Mouse (Mus musculus) small intestine, adult 2 months (tissue): Measurements from ENCODE around the gene Fam186b. TPM values are rescaled to one million over a fixed set of nuclear protein-coding genes. Genes with fewer than 3 reads are reported as not detected.

Source experiments
- H3K27ac ChIP-seq: fragments of 200-500 bp; 2 replicates; pipeline ENCODE4 v1.5.1; 2012; ENCODE audit warnings: low read depth, low read length, control low read depth, inconsistent platforms; ENCODE audit not compliant: insufficient read depth
- H3K27me3 ChIP-seq: fragments of 200-500 bp; 2 replicates; pipeline ENCODE4 v1.6.1; 2012; ENCODE audit warnings: mild to moderate bottlenecking, moderate library complexity, low read length, inconsistent platforms; ENCODE audit not compliant: control insufficient read depth, insufficient read depth
- H3K36me3 ChIP-seq: fragments of 200-500 bp; 2 replicates; pipeline ENCODE4 v1.6.1; 2012; ENCODE audit warnings: mild to moderate bottlenecking, low read length, control low read depth, inconsistent platforms; ENCODE audit not compliant: control insufficient read depth, insufficient read depth
- H3K4me1 ChIP-seq: fragments of 200-500 bp; 2 replicates; pipeline ENCODE4 v1.6.1; 2012; ENCODE audit warnings: low read length, inconsistent platforms, mixed read lengths; ENCODE audit not compliant: control insufficient read depth, insufficient read depth, insufficient read length
- H3K4me3 ChIP-seq: fragments of 200-500 bp; 2 replicates; pipeline ENCODE4 v1.5.1; 2012; ENCODE audit warnings: low read depth, mild to moderate bottlenecking, control low read depth, inconsistent platforms, low read length, moderate library complexity
- CTCF ChIP-seq: fragments of 200-500 bp; IDR thresholded peaks from 2 replicates; pipeline ENCODE4 v1.5.1; 2012; ENCODE audit warnings: low read depth, mild to moderate bottlenecking, control low read depth, inconsistent platforms, low read length, moderate library complexity, mixed read lengths; ENCODE audit not compliant: insufficient replicate concordance, insufficient read length; ENCODE audit errors: extremely low read depth
- POLR2A ChIP-seq: fragments of 200-500 bp; IDR thresholded peaks from 2 replicates; pipeline ENCODE4 v1.6.1; 2012; ENCODE audit warnings: low read depth, mild to moderate bottlenecking, control low read depth, inconsistent platforms, low read length, moderate library complexity
- WGBS: fragments of 180-500 bp; shearing (Covaris S2); methylation state at CpG from one replicate; pipeline ENCODE4 v1.1.7; 2018; 5-methylcytosine and 5-hydroxymethylcytosine counted together
- polyA plus RNA-seq: library from polyadenylated mRNA; depleted of rRNA; stranded (reverse); fragments of >200 nt; gene quantifications from 2 replicates; pipeline ENCODE4 v1.2.3, GENCODE M21; 2012; rRNA removed

The Fam186b gene
- polyA plus RNA-seq, 1 experiment, result not detected

- Histone ChIP-seq H3K36me3 (no peaks in the 10 kb centered on the region), H3K4me3 (peak overlapping the region; percentile 61; the same call in 1 of the 2 replicates), H3K27ac (no peak overlapping the region), H3K4me1 (peaks cover 17% of the 10 kb centered on the region), H3K27me3 (peaks cover 69% of the 10 kb centered on the region)
- WGBS, result 5% methylated on average over 22 of the region's 22 CpGs
- TF ChIP-seq CTCF (no peak), POLR2A (no peak)
Measured at GRCm38 (mm10) chr15:99225081-99225810, 70.4 kb downstream of the Fam186b start.

- Histone ChIP-seq H3K4me1 (peaks cover 17% of the 10 kb centered on the region), H3K36me3 (no peaks in the 10 kb centered on the region), H3K27ac (no peak within 1 kb of the TSS), H3K4me3 (peak within 1 kb of the TSS; percentile 61), H3K27me3 (peaks cover 68% of the 10 kb centered on the region)
- WGBS, result 3% methylated on average over 60 of the region's 66 CpGs
- TF ChIP-seq CTCF, result no peak
- no peak for TF ChIP-seq POLR2A
Measured at GRCm38 (mm10) chr15:99224208-99224911, 71.3 kb downstream of the Fam186b start, which contains the start of gene Kcnh3. Kcnh3 (plus strand) TSS chr15:99224861.

- Histone ChIP-seq H3K36me3 (no peaks in the 10 kb centered on the region), H3K4me1 (peaks cover 17% of the 10 kb centered on the region), H3K27ac (no peak overlapping the region), H3K27me3 (peaks cover 68% of the 10 kb centered on the region), H3K4me3 (peak overlapping the region; percentile 61)
- TF ChIP-seq POLR2A (no peak), CTCF (no peak)
- WGBS, result under 1% methylated on average over 42 of the region's 46 CpGs
Measured at GRCm38 (mm10) chr15:99223585-99224207, 72.0 kb downstream of the Fam186b start.

- peaks cover 14% of the 10 kb centered on the region for H3K4me1 ChIP-seq
- H3K27ac ChIP-seq, result no peak overlapping the region
- 8% methylated on average over 18 of the region's 18 CpGs for WGBS
- H3K4me3 ChIP-seq, result peak overlapping the region; percentile 61
- H3K27me3 ChIP-seq, result peaks cover 66% of the 10 kb centered on the region
- TF ChIP-seq POLR2A (no peak), CTCF (no peak)
- no peaks in the 10 kb centered on the region for H3K36me3 ChIP-seq
Measured at GRCm38 (mm10) chr15:99222794-99223584, 72.7 kb downstream of the Fam186b start.

GRCm38 (mm10) chr15:99221315-99221952 lies 74.3 kb downstream of the Fam186b start:
- 32% methylated on average over 8 of the region's 8 CpGs for WGBS
- Histone ChIP-seq H3K27ac (no peak overlapping the region), H3K36me3 (no peaks in the 10 kb centered on the region), H3K4me1 (peaks cover 11% of the 10 kb centered on the region), H3K4me3 (no peak overlapping the region), H3K27me3 (peaks cover 58% of the 10 kb centered on the region)
- no peak for TF ChIP-seq CTCF
- TF ChIP-seq POLR2A, result no peak

Other genes with a start within 250 kb of the Fam186b start
- 4.6 and 4.8 TPM in 2 replicates for gene Prph, start 240.7 kb downstream of the Fam186b start, polyA plus RNA-seq
- 5.3 and 9.0 TPM in 2 replicates for gene Troap, start 221.3 kb downstream of the Fam186b start, polyA plus RNA-seq
- not detected in 2 replicates for gene C1ql4, start 208.1 kb downstream of the Fam186b start, polyA plus RNA-seq
- 24.6 and 43.2 TPM in 2 replicates for gene Dnajc22, start 202.7 kb downstream of the Fam186b start, polyA plus RNA-seq
- 1.6 and 3.9 TPM in 2 replicates for gene Spats2, start 170.0 kb downstream of the Fam186b start, polyA plus RNA-seq
- 0.56 and 3.0 TPM in 2 replicates for gene Kcnh3, start 71.0 kb downstream of the Fam186b start, polyA plus RNA-seq
- gene Mcrs1, start 43.9 kb downstream of the Fam186b start, polyA plus RNA-seq, result 46.5 and 96.6 TPM in 2 replicates
- gene Prpf40b, start 801 bp downstream of the Fam186b start, polyA plus RNA-seq, result 14.4 and 20.8 TPM in 2 replicates
- gene Fmnl3, start 74.6 kb upstream of the Fam186b start, polyA plus RNA-seq, result 4.2 and 8.2 TPM in 2 replicates
- gene Tmbim6, start 97.0 kb upstream of the Fam186b start, polyA plus RNA-seq, result 672 and 1,662 TPM in 2 replicates
- 1.8 and 3.1 TPM in 2 replicates for gene Nckap5l, start 161.9 kb upstream of the Fam186b start, polyA plus RNA-seq
- gene Bcdin3d, start 178.8 kb upstream of the Fam186b start, polyA plus RNA-seq, result 2.7 and 5.2 TPM in 2 replicates
- 1.3 and 1.7 TPM in 2 replicates for gene Faim2, start 232.3 kb upstream of the Fam186b start, polyA plus RNA-seq